Mouse (Mus musculus) MEL (cell line): ENCODE data around the gene Tal1. TPM values are rescaled to one million over a fixed set of nuclear protein-coding genes. Genes with fewer than 3 reads are reported as not detected.

Source experiments
- DNase-seq: peaks from one replicate; pipeline ENCODE4 v3.0.0; 2011; ENCODE audit warnings: low read depth, low spot score
- H3K27ac ChIP-seq: 2 replicates; pipeline ENCODE4 v1.5.1; 2012; ENCODE audit warnings: low read depth, mild to moderate bottlenecking, control low read depth, low read length, moderate library complexity; ENCODE audit not compliant: control insufficient read depth
- H3K27me3 ChIP-seq, 2 experiments: fragments of 150-350 bp in 1 of 2; sonication (generic) in 1 of 2; 2 replicates each; pipeline ENCODE4 v1.6.1; 2012; ENCODE audit warnings: low read length in 2 of 2, mild to moderate bottlenecking in 2 of 2, improper control_type of control experiment in 1 of 2, moderate library complexity in 1 of 2; ENCODE audit not compliant: insufficient read depth in 2 of 2, control insufficient read depth in 1 of 2
- H3K36me3 ChIP-seq, 2 experiments: 2 replicates each; pipeline ENCODE4 v1.6.1; 2012 to 2014; ENCODE audit warnings: low read length in 2 of 2, improper control_type of control experiment in 1 of 2, inconsistent platforms in 1 of 2, mild to moderate bottlenecking in 1 of 2; ENCODE audit not compliant: insufficient read depth in 2 of 2, control insufficient read depth in 1 of 2
- H3K4me1 ChIP-seq, 2 experiments: fragments of 150-350 bp in 1 of 2; sonication (generic) in 1 of 2; 2 replicates each; pipeline ENCODE4 v1.6.1; 2012; ENCODE audit warnings: low read length in 2 of 2, improper control_type of control experiment in 1 of 2, mild to moderate bottlenecking in 1 of 2; ENCODE audit not compliant: insufficient read depth in 2 of 2, control insufficient read depth in 1 of 2
- H3K4me3 ChIP-seq, 2 experiments: fragments of 150-350 bp in 1 of 2; sonication (generic) in 1 of 2; 2 replicates each; pipeline ENCODE4 v1.5.1; 2012; ENCODE audit warnings: low read depth in 2 of 2, low read length in 2 of 2, mild to moderate bottlenecking in 2 of 2, moderate library complexity in 2 of 2, control low read depth in 1 of 2, improper control_type of control experiment in 1 of 2; ENCODE audit not compliant: control insufficient read depth in 1 of 2, insufficient read depth in 1 of 2
- H3K79me2 ChIP-seq: 2 replicates; pipeline ENCODE4 v1.6.1; 2012; ENCODE audit warnings: mild to moderate bottlenecking, low read length, moderate library complexity; ENCODE audit not compliant: control insufficient read depth, poor library complexity, insufficient read depth
- H3K9ac ChIP-seq: 2 replicates; pipeline ENCODE4 v1.6.1; 2012; ENCODE audit warnings: low read depth, mild to moderate bottlenecking, control low read depth, low read length, moderate library complexity; ENCODE audit not compliant: control insufficient read depth, poor library complexity, severe bottlenecking
- H3K9me3 ChIP-seq: fragments of 150-350 bp; sonication (generic); replicated peaks from 2 replicates; pipeline ENCODE4 v1.6.1; 2012; ENCODE audit warnings: mild to moderate bottlenecking, low read length, improper control_type of control experiment, moderate library complexity; ENCODE audit not compliant: insufficient read depth
- BHLHE40 ChIP-seq: IDR thresholded peaks from 2 replicates; pipeline ENCODE4 v1.6.1; 2012; ENCODE audit warnings: low read depth, mild to moderate bottlenecking, inconsistent platforms, low read length, improper control_type of control experiment, borderline replicate concordance
- CHD1 ChIP-seq: IDR thresholded peaks from 2 replicates; pipeline ENCODE4 v1.6.1; 2012; ENCODE audit warnings: low read depth, mild to moderate bottlenecking, inconsistent platforms, low read length, improper control_type of control experiment
- CHD2 ChIP-seq: IDR thresholded peaks from 2 replicates; pipeline ENCODE4 v1.6.1; 2011; ENCODE audit warnings: low read length, improper control_type of control experiment
- CTCF ChIP-seq, 3 experiments: IDR thresholded peaks in 2 of 3; conservative IDR thresholded peaks in 1 of 3; 2 replicates each; pipeline ENCODE4 v1.5.1; 2011 to 2012; ENCODE audit warnings: low read length in 3 of 3, low read depth in 2 of 3, mild to moderate bottlenecking in 2 of 3, improper control_type of control experiment in 1 of 3, inconsistent platforms in 1 of 3, mixed read lengths in 1 of 3, moderate library complexity in 1 of 3; ENCODE audit not compliant: control insufficient read depth in 1 of 3, insufficient read depth in 1 of 3, poor library complexity in 1 of 3, severe bottlenecking in 1 of 3
- E2F4 ChIP-seq: IDR thresholded peaks from 2 replicates; pipeline ENCODE4 v1.6.1; 2011; ENCODE audit warnings: low read depth, low read length, improper control_type of control experiment, borderline replicate concordance
- ELF1 ChIP-seq: IDR thresholded peaks from 2 replicates; pipeline ENCODE4 v1.6.1; 2014; ENCODE audit warnings: low read depth, mild to moderate bottlenecking, inconsistent platforms, low read length, improper control_type of control experiment, moderate library complexity
- EP300 ChIP-seq, 2 experiments: IDR thresholded peaks; 2 replicates each; pipeline ENCODE4 v1.6.1; 2011; ENCODE audit warnings: improper control_type of control experiment in 2 of 2, low read length in 2 of 2, low read depth in 1 of 2, mild to moderate bottlenecking in 1 of 2
- GABPA ChIP-seq: IDR thresholded peaks from 2 replicates; pipeline ENCODE4 v1.6.1; 2012; ENCODE audit warnings: low read depth, mild to moderate bottlenecking, inconsistent platforms, low read length, improper control_type of control experiment, moderate library complexity
- GATA1 ChIP-seq: IDR thresholded peaks from 2 replicates; pipeline ENCODE4 v1.6.1; 2011; ENCODE audit warnings: low read depth, low read length, improper control_type of control experiment
- HCFC1 ChIP-seq: IDR thresholded peaks from 2 replicates; pipeline ENCODE4 v1.6.1; 2012; ENCODE audit warnings: low read depth, mild to moderate bottlenecking, inconsistent platforms, low read length, improper control_type of control experiment, moderate library complexity
- JUND ChIP-seq: IDR thresholded peaks from 2 replicates; pipeline ENCODE4 v1.6.1; 2011; ENCODE audit warnings: low read depth, mild to moderate bottlenecking, improper control_type of control experiment, low read length
- KAT2A ChIP-seq: conservative IDR thresholded peaks from 2 replicates; pipeline ENCODE4 v1.6.1; 2012; ENCODE audit warnings: low read depth, low read length, improper control_type of control experiment, inconsistent platforms
- MAFK ChIP-seq: IDR thresholded peaks from 2 replicates; pipeline ENCODE4 v1.6.1; 2011; ENCODE audit warnings: low read depth, mild to moderate bottlenecking, low read length, improper control_type of control experiment, borderline replicate concordance
- MAX ChIP-seq: IDR thresholded peaks from 2 replicates; pipeline ENCODE4 v1.6.1; 2011; ENCODE audit warnings: low read length, improper control_type of control experiment
- MAZ ChIP-seq: IDR thresholded peaks from 2 replicates; pipeline ENCODE4 v1.6.1; 2012; ENCODE audit warnings: low read depth, mild to moderate bottlenecking, inconsistent platforms, low read length, improper control_type of control experiment
- MXI1 ChIP-seq: IDR thresholded peaks from 2 replicates; pipeline ENCODE4 v1.6.1; 2011; ENCODE audit warnings: mild to moderate bottlenecking, low read depth, low read length, improper control_type of control experiment
- MYC ChIP-seq: IDR thresholded peaks from 2 replicates; pipeline ENCODE4 v1.6.1; 2011; ENCODE audit warnings: low read depth, mild to moderate bottlenecking, low read length, improper control_type of control experiment, moderate library complexity
- NELFE ChIP-seq: IDR thresholded peaks from 2 replicates; pipeline ENCODE4 v1.6.1; 2011; ENCODE audit warnings: low read depth, low read length, improper control_type of control experiment
- NRF1 ChIP-seq: IDR thresholded peaks from 2 replicates; pipeline ENCODE4 v1.6.1; 2014; ENCODE audit warnings: low read depth, mild to moderate bottlenecking, inconsistent platforms, low read length, improper control_type of control experiment, moderate library complexity; ENCODE audit not compliant: poor library complexity, insufficient read depth, severe bottlenecking
- POLR2A ChIP-seq, 2 experiments: IDR thresholded peaks; 2 replicates each; pipeline ENCODE4 v1.6.1; 2011 to 2012; ENCODE audit warnings: low read length in 2 of 2, mild to moderate bottlenecking in 2 of 2, control low read depth in 1 of 2, improper control_type of control experiment in 1 of 2, low read depth in 1 of 2, moderate library complexity in 1 of 2; ENCODE audit not compliant: control insufficient read depth in 1 of 2, insufficient read depth in 1 of 2, poor library complexity in 1 of 2
- POLR2AphosphoS2 ChIP-seq: IDR thresholded peaks from 2 replicates; pipeline ENCODE4 v1.6.1; 2011; ENCODE audit warnings: low read length, improper control_type of control experiment
- POLR2AphosphoS5 ChIP-seq: IDR thresholded peaks from 2 replicates; pipeline ENCODE4 v1.6.1; 2012; ENCODE audit warnings: low read depth, borderline replicate concordance, mild to moderate bottlenecking, inconsistent platforms, low read length, moderate library complexity, mixed read lengths
- RAD21 ChIP-seq: IDR thresholded peaks from 2 replicates; pipeline ENCODE4 v1.6.1; 2011; ENCODE audit warnings: mild to moderate bottlenecking, low read depth, low read length, improper control_type of control experiment
- RCOR1 ChIP-seq: IDR thresholded peaks from 2 replicates; pipeline ENCODE4 v1.6.1; 2012; ENCODE audit warnings: low read depth, mild to moderate bottlenecking, inconsistent platforms, low read length, improper control_type of control experiment
- SIN3A ChIP-seq: IDR thresholded peaks from 2 replicates; pipeline ENCODE4 v1.6.1; 2012; ENCODE audit warnings: low read length, improper control_type of control experiment, inconsistent platforms
- TBP ChIP-seq: IDR thresholded peaks from 2 replicates; pipeline ENCODE4 v1.8.0; 2011; ENCODE audit warnings: low read depth, low read length, improper control_type of control experiment
- TCF12 ChIP-seq: IDR thresholded peaks from 2 replicates; pipeline ENCODE4 v1.6.1; 2014; ENCODE audit warnings: low read depth, mild to moderate bottlenecking, inconsistent platforms, low read length, improper control_type of control experiment, moderate library complexity
- UBTF ChIP-seq: IDR thresholded peaks from 2 replicates; pipeline ENCODE4 v1.6.1; 2012; ENCODE audit warnings: low read depth, mild to moderate bottlenecking, inconsistent platforms, low read length, improper control_type of control experiment, moderate library complexity, borderline replicate concordance; ENCODE audit not compliant: insufficient read depth
- USF1 ChIP-seq: IDR thresholded peaks from 2 replicates; pipeline ENCODE4 v1.6.1; 2014; ENCODE audit warnings: low read depth, mild to moderate bottlenecking, inconsistent platforms, low read length, improper control_type of control experiment, moderate library complexity
- USF2 ChIP-seq, 2 experiments: IDR thresholded peaks; 2 replicates each; pipeline ENCODE4 v1.6.1; 2011 to 2012; ENCODE audit warnings: improper control_type of control experiment in 2 of 2, low read length in 2 of 2, borderline replicate concordance in 1 of 2, inconsistent platforms in 1 of 2, low read depth in 1 of 2, mild to moderate bottlenecking in 1 of 2; ENCODE audit not compliant: insufficient read depth in 1 of 2
- ZC3H11A ChIP-seq: IDR thresholded peaks from 2 replicates; pipeline ENCODE4 v1.6.1; 2012; ENCODE audit warnings: low read depth, mild to moderate bottlenecking, inconsistent platforms, low read length, improper control_type of control experiment
- ZKSCAN1 ChIP-seq: IDR thresholded peaks from 2 replicates; pipeline ENCODE4 v1.6.1; 2012; ENCODE audit warnings: low read depth, mild to moderate bottlenecking, inconsistent platforms, low read length, improper control_type of control experiment, moderate library complexity
- ZMIZ1 ChIP-seq: IDR thresholded peaks from 2 replicates; pipeline ENCODE4 v1.6.1; 2012; ENCODE audit warnings: low read depth, mild to moderate bottlenecking, inconsistent platforms, low read length, improper control_type of control experiment, moderate library complexity
- polyA plus RNA-seq, 2 experiments: library from polyadenylated mRNA; stranded (reverse) in 1 of 2; unstranded in 1 of 2; fragments of >175 nt in 1 of 2; fragments of >200 nt in 1 of 2; gene quantifications; 2 replicates each; pipeline versions ENCODE4 v1.2.1 to v1.2.4; 2012; ENCODE audit warnings: low replicate concordance in 2 of 2, low read depth in 1 of 2; ENCODE audit not compliant: insufficient read length in 2 of 2, insufficient read depth in 1 of 2, missing spikeins in 1 of 2
- total RNA-seq: library from RNA; depleted of rRNA; stranded (reverse); fragments of 300-350 nt; gene quantifications from 2 replicates; pipeline ENCODE4 v1.2.3, GENCODE M21; 2012

The Tal1 gene
- total and polyA plus RNA-seq, 3 experiments: 34.9 to 48.9 TPM; not detected in 1

DNA sequence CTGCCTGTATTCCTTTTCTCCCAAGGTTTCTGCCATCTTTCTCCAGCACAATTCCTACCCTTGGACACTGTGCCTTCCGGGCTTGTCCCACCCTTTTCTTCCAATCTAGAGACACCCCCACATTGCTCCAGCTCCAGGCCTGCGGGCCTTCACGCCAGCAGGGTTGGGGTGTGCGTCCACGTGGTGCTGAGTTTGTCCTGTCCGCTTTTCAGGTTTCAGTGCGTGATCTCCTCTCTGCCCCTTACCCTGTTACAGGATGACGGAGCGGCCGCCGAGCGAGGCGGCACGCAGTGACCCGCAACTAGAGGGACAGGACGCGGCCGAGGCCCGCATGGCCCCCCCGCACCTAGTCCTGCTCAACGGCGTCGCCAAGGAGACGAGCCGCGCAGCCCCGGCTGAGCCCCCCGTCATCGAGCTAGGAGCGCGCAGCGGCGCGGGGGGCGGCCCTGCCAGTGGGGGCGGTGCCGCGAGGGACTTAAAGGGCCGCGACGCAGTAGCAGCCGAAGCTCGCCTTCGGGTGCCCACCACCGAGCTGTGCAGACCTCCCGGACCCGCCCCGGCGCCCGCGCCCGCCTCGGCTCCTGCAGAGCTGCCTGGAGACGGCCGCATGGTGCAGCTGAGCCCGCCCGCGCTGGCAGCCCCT lies 6.8 kb downstream of the Tal1 start:
- H3K9ac ChIP-seq: peak overlapping the region; percentile 84
- H3K4me3 ChIP-seq: peak overlapping the region; percentile 59 to 60
- H3K9me3 ChIP-seq: no peaks in the 10 kb centered on the region
- peak overlapping the region; percentile 67 for H3K27ac ChIP-seq
- DNase-seq: peak; percentile 67
- H3K27me3 ChIP-seq: no peaks in the 10 kb centered on the region
- peaks cover 0 to 15% of the 10 kb centered on the region in 2 experiments; a peak in 3 of 4 replicates for H3K4me1 ChIP-seq
- H3K36me3 ChIP-seq: peaks cover 15% of the 10 kb centered on the region in 2 experiments
- peaks cover 61% of the 10 kb centered on the region for H3K79me2 ChIP-seq
- no peak for TF ChIP-seq POLR2AphosphoS2
- TF ChIP-seq POLR2AphosphoS5: no peak
- TF ChIP-seq BHLHE40: no peak
- no peak for TF ChIP-seq CHD2
- 0 out of 2 replicates have a peak, but pooled peaks have one; percentile 35 for TF ChIP-seq USF1
- no peak for TF ChIP-seq TBP
- no peak for TF ChIP-seq RCOR1
- TF ChIP-seq UBTF: no peak
- TF ChIP-seq NELFE: no peak; the same call in 1 of the 2 replicates
- no peak for TF ChIP-seq MAZ
- TF ChIP-seq JUND: no peak
- TF ChIP-seq MAX: peak; percentile 59
- 0 out of 2 replicates have a peak, but pooled peaks have one; percentile 12 for TF ChIP-seq NRF1
- peak; percentile 49 to 65; a peak in 1 of 4 replicates for TF ChIP-seq POLR2A (IDR thresholded peaks at IDR 0.05; ENCODE audit: control insufficient read depth in 1 of 2, insufficient read depth in 1 of 2, low read depth in 1 of 2, low read length in 2 of 2, poor library complexity in 1 of 2)
- no peak for TF ChIP-seq USF2 (IDR thresholded peaks at IDR 0.05; ENCODE audit: borderline replicate concordance in 1 of 2, insufficient read depth in 1 of 2, low read depth in 1 of 2, low read length in 2 of 2)
- TF ChIP-seq TCF12: no peak
- no peak for TF ChIP-seq GABPA
- TF ChIP-seq EP300 (IDR thresholded peaks at IDR 0.05; ENCODE audit: low read depth in 1 of 2, low read length in 2 of 2): no peak
- TF ChIP-seq RAD21: no peak
- TF ChIP-seq ZKSCAN1: no peak
- peak; percentile 71; the same call in 1 of the 2 replicates for TF ChIP-seq MYC
- no peak for TF ChIP-seq MAFK
- TF ChIP-seq KAT2A: no peak
- 0 out of 2 replicates have a peak, but pooled peaks have one; percentile 52 for TF ChIP-seq CHD1
- no peak; the same call in none of the 2 replicates for TF ChIP-seq SIN3A
- no peak for TF ChIP-seq HCFC1
- peak; percentile 33 for TF ChIP-seq E2F4
- no peak for TF ChIP-seq ZMIZ1
- TF ChIP-seq MXI1: peak; percentile 82
- no peak for TF ChIP-seq ELF1
- TF ChIP-seq ZC3H11A: no peak
- no peak for TF ChIP-seq CTCF (IDR thresholded peaks at IDR 0.05 in 2 of 3, conservative IDR thresholded peaks at IDR 0.05 in 1 of 3; ENCODE audit: control insufficient read depth in 1 of 3, insufficient read depth in 1 of 3, low read depth in 2 of 3, low read length in 3 of 3, poor library complexity in 1 of 3, severe bottlenecking in 1 of 3)
- no peak for TF ChIP-seq GATA1
